Mouse (Mus musculus): ENCODE results near the gene Fgg.

DNA sequence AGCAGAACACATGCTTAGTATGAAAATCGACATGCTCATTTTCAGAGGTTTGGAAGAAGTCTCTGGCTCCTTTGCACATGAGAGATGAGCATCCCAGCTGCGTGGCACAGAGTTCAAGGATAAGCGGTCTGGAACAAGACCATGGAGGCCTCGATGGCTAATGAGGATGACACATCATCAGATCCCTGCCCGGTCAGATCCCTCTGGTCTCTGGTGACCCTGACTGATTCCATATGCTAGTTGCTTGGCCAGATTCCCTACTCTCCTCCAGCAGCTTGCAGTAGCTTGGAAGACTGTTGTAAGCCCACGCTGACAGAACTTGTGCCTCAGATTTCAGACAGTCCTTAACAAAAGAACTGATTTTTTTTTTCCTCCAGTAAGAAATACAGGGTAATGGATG lies 26.7 kb upstream of the Fgg start:
- TF ChIP-seq USF1 (IDR thresholded peaks at IDR 0.05; ENCODE audit: low read depth) (no peak), CTCF (IDR thresholded peaks at IDR 0.05; ENCODE audit: control insufficient read depth, insufficient read depth, insufficient read length) (no peak)
